Mouse (Mus musculus): ENCODE measurements around the gene Nsmce4a. TPM values are rescaled to one million over a fixed set of nuclear protein-coding genes. Genes with fewer than 3 reads are reported as not detected.

The Nsmce4a gene
- total and polyA plus RNA-seq, 3 experiments, result 117 to 134 (median 129) TPM

DNA sequence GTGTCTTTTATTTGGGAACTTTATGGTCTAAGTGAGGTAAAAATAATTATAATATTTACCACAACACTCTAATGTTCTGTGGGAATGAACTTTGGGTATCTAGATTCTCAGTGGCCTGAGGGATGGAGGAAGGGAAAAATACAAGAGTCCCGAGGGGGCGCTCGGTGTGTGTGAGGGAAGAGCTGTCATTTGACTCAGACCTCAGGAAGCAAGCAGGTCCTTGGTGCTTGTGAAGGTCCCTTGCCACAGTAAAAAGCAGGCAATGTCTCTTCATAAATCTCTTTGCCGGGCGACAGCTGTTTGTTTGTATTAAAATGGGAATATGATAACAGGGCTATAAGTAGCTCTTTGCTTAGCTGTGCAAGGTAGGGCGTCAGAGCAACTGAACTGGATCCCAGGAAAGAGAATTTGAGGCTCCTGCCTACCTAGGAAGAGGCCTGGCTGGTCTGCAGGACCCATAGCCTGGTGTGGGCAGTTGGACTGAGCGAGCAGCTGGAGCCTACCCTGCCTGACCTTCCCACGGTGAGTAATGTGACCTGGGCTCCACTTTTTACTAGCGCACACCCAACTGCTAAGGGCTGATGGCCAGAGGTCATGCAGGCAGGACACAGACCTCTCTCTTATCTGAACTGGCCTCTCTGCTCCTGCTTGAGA, 4.0 kb downstream of the Nsmce4a start:
- Histone ChIP-seq H3K36me3 (ENCODE audit: control insufficient read depth in 1 of 2, insufficient read depth in 2 of 2, low read length in 2 of 2) (peaks cover 0 to 12% of the 10 kb centered on the region in 2 experiments; a peak in 2 of 4 replicates), H3K27me3 (ENCODE audit: control insufficient read depth in 1 of 2, insufficient read depth in 2 of 2, low read length in 2 of 2) (no peaks in the 10 kb centered on the region), H3K4me3 (ENCODE audit: control insufficient read depth in 1 of 2, insufficient read depth in 1 of 2, low read depth in 2 of 2, low read length in 2 of 2) (no peak overlapping the region), H3K27ac (ENCODE audit: control insufficient read depth, low read depth, low read length) (no peak overlapping the region), H3K9ac (ENCODE audit: control insufficient read depth, low read depth, low read length, poor library complexity, severe bottlenecking) (no peak overlapping the region), H3K4me1 (ENCODE audit: control insufficient read depth in 1 of 2, insufficient read depth in 2 of 2, low read length in 2 of 2) (peaks cover 9 to 16% of the 10 kb centered on the region in 2 experiments), H3K9me3 (replicated peaks; ENCODE audit: insufficient read depth, low read length) (no peaks in the 10 kb centered on the region), H3K79me2 (ENCODE audit: control insufficient read depth, insufficient read depth, low read length, poor library complexity) (no peaks in the 10 kb centered on the region)
- no peak for DNase-seq (ENCODE audit: low read depth, low spot score)
- TF ChIP-seq RAD21 (IDR thresholded peaks at IDR 0.05; ENCODE audit: low read depth, low read length), result no peak
- no peak for TF ChIP-seq RCOR1 (IDR thresholded peaks at IDR 0.05; ENCODE audit: low read depth, low read length)
- no peak for TF ChIP-seq ZKSCAN1 (IDR thresholded peaks at IDR 0.05; ENCODE audit: low read depth, low read length)
- no peak for TF ChIP-seq MYC (IDR thresholded peaks at IDR 0.05; ENCODE audit: low read depth, low read length)
- no peak for TF ChIP-seq MYB (IDR thresholded peaks at IDR 0.05; ENCODE audit: low read depth, low read length)
- TF ChIP-seq UBTF (IDR thresholded peaks at IDR 0.05; ENCODE audit: borderline replicate concordance, insufficient read depth, low read depth, low read length), result no peak
- TF ChIP-seq ETS1 (IDR thresholded peaks at IDR 0.05; ENCODE audit: low read depth, low read length), result no peak

DNA sequence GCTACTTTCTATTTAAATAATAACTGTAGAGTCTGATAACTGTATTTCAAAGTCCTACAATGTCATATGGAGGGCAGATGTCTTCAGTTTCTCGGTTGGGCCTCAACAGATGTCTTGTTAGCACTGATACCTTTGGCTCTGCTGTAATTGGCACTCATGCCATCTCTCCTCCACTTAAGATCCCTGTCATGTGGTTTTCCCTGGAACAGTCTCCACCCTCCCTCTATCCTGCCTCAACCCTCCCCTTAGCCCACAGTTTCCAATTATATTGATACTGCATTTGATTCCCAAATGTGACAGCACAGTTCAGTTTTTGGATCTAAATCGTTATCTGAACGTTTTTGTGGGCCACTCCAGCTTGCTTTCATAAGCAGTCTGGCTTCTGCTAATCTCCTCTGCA, 8.3 kb downstream of the Nsmce4a start:
- Histone ChIP-seq H3K27ac (ENCODE audit: control insufficient read depth, low read depth, low read length) (peak overlapping the region; percentile 4), H3K9me3 (replicated peaks; ENCODE audit: insufficient read depth, low read length) (no peaks in the 10 kb centered on the region), H3K36me3 (ENCODE audit: control insufficient read depth in 1 of 2, insufficient read depth in 2 of 2, low read length in 2 of 2) (peaks cover 0 to 36% of the 10 kb centered on the region in 2 experiments; a peak in 2 of 4 replicates), H3K9ac (ENCODE audit: control insufficient read depth, low read depth, low read length, poor library complexity, severe bottlenecking) (no peak overlapping the region), H3K27me3 (ENCODE audit: control insufficient read depth in 1 of 2, insufficient read depth in 2 of 2, low read length in 2 of 2) (no peaks in the 10 kb centered on the region), H3K4me1 (ENCODE audit: control insufficient read depth in 1 of 2, insufficient read depth in 2 of 2, low read length in 2 of 2) (peaks cover 19 to 46% of the 10 kb centered on the region in 2 experiments), H3K79me2 (ENCODE audit: control insufficient read depth, insufficient read depth, low read length, poor library complexity) (no peaks in the 10 kb centered on the region), H3K4me3 (ENCODE audit: control insufficient read depth in 1 of 2, insufficient read depth in 1 of 2, low read depth in 2 of 2, low read length in 2 of 2) (no peak overlapping the region; a peak in 1 of 4 replicates)
- DNase-seq (ENCODE audit: low read depth, low spot score), result peak; percentile 33
- TF ChIP-seq ETS1 (IDR thresholded peaks at IDR 0.05; ENCODE audit: low read depth, low read length) (no peak), TAL1 (IDR thresholded peaks at IDR 0.05; ENCODE audit: low read length) (0 out of 2 replicates have a peak, but pooled peaks have one; percentile 5)

DNA sequence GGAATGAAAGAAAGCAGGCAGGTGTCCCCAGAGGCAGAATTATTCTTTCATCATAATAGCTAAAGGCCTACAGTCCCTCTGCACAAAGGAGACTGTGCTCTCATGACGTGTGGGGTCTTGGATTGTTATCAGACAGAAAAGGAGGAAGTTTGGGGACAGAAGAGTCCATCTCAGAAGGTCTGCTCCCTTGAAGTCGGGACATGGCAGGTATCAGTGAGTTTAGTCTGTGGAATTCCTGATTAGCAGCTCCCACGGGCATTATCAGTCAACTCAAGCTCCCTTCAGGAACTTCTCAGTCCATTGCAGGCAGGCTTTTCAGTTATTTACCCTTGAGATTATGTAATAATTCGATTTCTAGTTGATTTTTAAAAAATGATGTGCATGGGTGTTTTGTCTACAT, 9.0 kb downstream of the Nsmce4a start:
- TF ChIP-seq TCF12 (IDR thresholded peaks at IDR 0.05; ENCODE audit: low read depth, low read length) (peak; percentile 38; the same call in 1 of the 2 replicates), ZNF384 (IDR thresholded peaks at IDR 0.05; ENCODE audit: low read depth, low read length) (no peak), CHD2 (IDR thresholded peaks at IDR 0.05; ENCODE audit: low read length) (no peak), EP300 (IDR thresholded peaks at IDR 0.05; ENCODE audit: low read depth in 1 of 2, low read length in 2 of 2) (peak; percentile 58 to 74; a peak in 3 of 4 replicates)
- no peaks in the 10 kb centered on the region for H3K79me2 ChIP-seq (ENCODE audit: control insufficient read depth, insufficient read depth, low read length, poor library complexity)
- H3K9ac ChIP-seq (ENCODE audit: control insufficient read depth, low read depth, low read length, poor library complexity, severe bottlenecking), result no peak overlapping the region
- no peaks in the 10 kb centered on the region for H3K9me3 ChIP-seq (replicated peaks; ENCODE audit: insufficient read depth, low read length)
- peak; percentile 55 for DNase-seq (ENCODE audit: low read depth, low spot score)
- peaks cover 0 to 36% of the 10 kb centered on the region in 2 experiments; a peak in 2 of 4 replicates for H3K36me3 ChIP-seq (ENCODE audit: control insufficient read depth in 1 of 2, insufficient read depth in 2 of 2, low read length in 2 of 2)
- H3K27ac ChIP-seq (ENCODE audit: control insufficient read depth, low read depth, low read length), result peak overlapping the region; percentile 27
- H3K27me3 ChIP-seq (ENCODE audit: control insufficient read depth in 1 of 2, insufficient read depth in 2 of 2, low read length in 2 of 2), result no peaks in the 10 kb centered on the region
- H3K4me3 ChIP-seq (ENCODE audit: control insufficient read depth in 1 of 2, insufficient read depth in 1 of 2, low read depth in 2 of 2, low read length in 2 of 2), result no peak overlapping the region
- peaks cover 19 to 46% of the 10 kb centered on the region in 2 experiments for H3K4me1 ChIP-seq (ENCODE audit: control insufficient read depth in 1 of 2, insufficient read depth in 2 of 2, low read length in 2 of 2)

All from MEL (cell line).